Mouse (Mus musculus) heart, embryonic 14.5 days (tissue): Measurements from ENCODE around the gene Tap2. TPM values are rescaled to one million over a fixed set of nuclear protein-coding genes. Genes with fewer than 3 reads are reported as not detected.

Experiments used
- ATAC-seq: fragments of 200-750 bp; cut with Nextera tagmentation; 2 replicates; pipeline ENCODE4 v1.8.0; 2017; ENCODE audit warnings: low read depth, moderate TSS enrichment; ENCODE audit not compliant: insufficient number of reproducible peaks, insufficient read depth, low FRiP score
- H3K27ac ChIP-seq, 2 experiments: fragments of 200-500 bp in 1 of 2; fragments of 300-500 bp in 1 of 2; sonication (generic) in 1 of 2; replicated peaks in 1 of 2; 2 replicates each; pipeline ENCODE4 v1.5.1; 2012 to 2014; ENCODE audit warnings: low read depth in 2 of 2, low read length in 2 of 2, control low read depth in 1 of 2, mild to moderate bottlenecking in 1 of 2, mixed read lengths in 1 of 2; ENCODE audit not compliant: control insufficient read depth in 1 of 2, insufficient read depth in 1 of 2
- H3K27me3 ChIP-seq: fragments of 300-500 bp; sonication (generic); 2 replicates; pipeline ENCODE4 v1.6.1; 2014; ENCODE audit warnings: mild to moderate bottlenecking, low read length, control low read depth; ENCODE audit not compliant: control insufficient read depth, insufficient read depth
- H3K36me3 ChIP-seq: fragments of 300-500 bp; sonication (generic); 2 replicates; pipeline ENCODE4 v1.6.1; 2014; ENCODE audit warnings: mild to moderate bottlenecking, control low read depth, low read length, mixed read lengths; ENCODE audit not compliant: control insufficient read depth, insufficient read depth
- H3K4me1 ChIP-seq, 2 experiments: fragments of 200-500 bp in 1 of 2; fragments of 300-500 bp in 1 of 2; sonication (generic) in 1 of 2; 2 replicates each; pipeline ENCODE4 v1.6.1; 2012 to 2014; ENCODE audit warnings: low read length in 2 of 2, control low read depth in 1 of 2, mixed read lengths in 1 of 2; ENCODE audit not compliant: control insufficient read depth in 2 of 2, insufficient read depth in 2 of 2
- H3K4me2 ChIP-seq: fragments of 300-500 bp; sonication (generic); 2 replicates; pipeline ENCODE4 v1.6.1; 2014; ENCODE audit warnings: mild to moderate bottlenecking, low read length
- H3K4me3 ChIP-seq, 2 experiments: fragments of 200-500 bp in 1 of 2; fragments of 300-500 bp in 1 of 2; sonication (generic) in 1 of 2; 2 replicates each; pipeline ENCODE4 v1.5.1; 2012 to 2014; ENCODE audit warnings: low read length in 2 of 2, mild to moderate bottlenecking in 2 of 2, control low read depth in 1 of 2, low read depth in 1 of 2, moderate library complexity in 1 of 2; ENCODE audit not compliant: control insufficient read depth in 1 of 2, insufficient read depth in 1 of 2
- H3K9ac ChIP-seq: fragments of 300-500 bp; sonication (generic); 2 replicates; pipeline ENCODE4 v1.6.1; 2014; ENCODE audit warnings: mild to moderate bottlenecking, low read length
- H3K9me3 ChIP-seq: fragments of 300-500 bp; sonication (generic); 2 replicates; pipeline ENCODE4 v1.6.1; 2016; ENCODE audit warnings: low read length, control low read depth; ENCODE audit not compliant: control insufficient read depth
- WGBS: fragments of 180-500 bp; shearing (Covaris S2); extraction: QIAGEN DNeasy Blood & Tissue Kit; methylation state at CpG from one replicate; pipeline ENCODE4 v1.1.7; 2014; 5-methylcytosine and 5-hydroxymethylcytosine counted together
- polyA plus RNA-seq: library from polyadenylated mRNA; unstranded; fragments of >200 nt; fragmentation: Nextera tagmentation; extraction: Ambion mirVana; gene quantifications from 2 replicates; pipeline ENCODE4 v1.2.1, GENCODE M21; 2014

Tap2 gene
- polyA plus RNA-seq, 1 experiment from 2014 or later = 2.1 TPM

- WGBS = 54% methylated on average over 3 of the region's 3 CpGs
- H3K36me3 ChIP-seq = no peaks in the 10 kb centered on the region
- H3K4me3 ChIP-seq = no peak overlapping the region
- no peak for ATAC-seq
- no peak overlapping the region for H3K27ac ChIP-seq
- H3K9me3 ChIP-seq = peaks cover 9% of the 10 kb centered on the region
- no peaks in the 10 kb centered on the region for H3K27me3 ChIP-seq
- H3K4me2 ChIP-seq = no peak overlapping the region
- H3K9ac ChIP-seq = no peak overlapping the region
- H3K4me1 ChIP-seq = no peaks in the 10 kb centered on the region
Measured at GRCm38 (mm10) chr17:34240366-34240765, 37.0 kb downstream of the Tap2 start.

- Histone ChIP-seq H3K9me3 (peaks cover 9% of the 10 kb centered on the region), H3K4me2 (no peak overlapping the region), H3K9ac (no peak overlapping the region), H3K27me3 (no peaks in the 10 kb centered on the region), H3K27ac (no peak overlapping the region), H3K36me3 (no peaks in the 10 kb centered on the region), H3K4me3 (no peak overlapping the region), H3K4me1 (no peaks in the 10 kb centered on the region)
- 70% methylated on average over 6 of the region's 6 CpGs for WGBS
- no peak for ATAC-seq
Measured at GRCm38 (mm10) chr17:34240916-34241315, 37.6 kb downstream of the Tap2 start.

GRCm38 (mm10) chr17:34244656-34245055, 41.3 kb downstream of the Tap2 start:
- peaks cover 8% of the 10 kb centered on the region; the same call in 1 of the 2 replicates for H3K27me3 ChIP-seq
- H3K9ac ChIP-seq = no peak overlapping the region
- 65% methylated on average over 4 of the region's 4 CpGs for WGBS
- peaks cover 9% of the 10 kb centered on the region for H3K9me3 ChIP-seq
- ATAC-seq = no peak
- H3K36me3 ChIP-seq = no peaks in the 10 kb centered on the region
- no peak overlapping the region for H3K4me2 ChIP-seq
- H3K4me1 ChIP-seq = no peaks in the 10 kb centered on the region
- H3K27ac ChIP-seq = no peak overlapping the region
- no peak overlapping the region for H3K4me3 ChIP-seq

GRCm38 (mm10) chr17:34247047-34247446, 43.7 kb downstream of the Tap2 start:
- Histone ChIP-seq H3K27ac (no peak overlapping the region), H3K4me1 (no peaks in the 10 kb centered on the region), H3K4me2 (no peak overlapping the region), H3K36me3 (no peaks in the 10 kb centered on the region), H3K9me3 (peaks cover 1% of the 10 kb centered on the region), H3K4me3 (no peak overlapping the region), H3K27me3 (peaks cover 8% of the 10 kb centered on the region; the same call in 1 of the 2 replicates), H3K9ac (no peak overlapping the region)
- no peak for ATAC-seq
- 74% methylated on average over 3 of the region's 3 CpGs for WGBS

GRCm38 (mm10) chr17:34248764-34249163, 45.4 kb downstream of the Tap2 start:
- Histone ChIP-seq H3K36me3 (no peaks in the 10 kb centered on the region), H3K9ac (no peak overlapping the region), H3K4me1 (no peaks in the 10 kb centered on the region), H3K27me3 (peaks cover 8% of the 10 kb centered on the region; the same call in 1 of the 2 replicates), H3K4me3 (no peak overlapping the region), H3K27ac (no peak overlapping the region), H3K9me3 (0 out of 2 replicates have a peak, but pooled peaks cover 2% of the 10 kb centered on the region), H3K4me2 (no peak overlapping the region)
- 64% methylated on average over 2 of the region's 2 CpGs for WGBS
- no peak for ATAC-seq

GRCm38 (mm10) chr17:34249361-34249760, 46.0 kb downstream of the Tap2 start:
- 42% methylated on average over 3 of the region's 3 CpGs for WGBS
- H3K27me3 ChIP-seq = peaks cover 8% of the 10 kb centered on the region; the same call in 1 of the 2 replicates
- ATAC-seq = no peak
- H3K4me3 ChIP-seq = no peak overlapping the region
- H3K27ac ChIP-seq = no peak overlapping the region
- no peaks in the 10 kb centered on the region for H3K4me1 ChIP-seq
- no peak overlapping the region for H3K4me2 ChIP-seq
- H3K36me3 ChIP-seq = no peaks in the 10 kb centered on the region
- no peak overlapping the region for H3K9ac ChIP-seq
- 0 out of 2 replicates have a peak, but pooled peaks cover 2% of the 10 kb centered on the region for H3K9me3 ChIP-seq

GRCm38 (mm10) chr17:34249878-34250277, 46.6 kb downstream of the Tap2 start:
- no peak overlapping the region for H3K4me2 ChIP-seq
- H3K9me3 ChIP-seq = 0 out of 2 replicates have a peak, but pooled peaks cover 2% of the 10 kb centered on the region
- 14% methylated on average over 4 of the region's 4 CpGs for WGBS
- no peak overlapping the region for H3K9ac ChIP-seq
- H3K36me3 ChIP-seq = no peaks in the 10 kb centered on the region
- ATAC-seq = no peak
- H3K27ac ChIP-seq = no peak overlapping the region
- peaks cover 8% of the 10 kb centered on the region; the same call in 1 of the 2 replicates for H3K27me3 ChIP-seq
- no peaks in the 10 kb centered on the region for H3K4me1 ChIP-seq
- no peak overlapping the region for H3K4me3 ChIP-seq

GRCm38 (mm10) chr17:34251666-34252065, 48.3 kb downstream of the Tap2 start:
- Histone ChIP-seq H3K4me2 (no peak overlapping the region), H3K9ac (no peak overlapping the region), H3K9me3 (0 out of 2 replicates have a peak, but pooled peaks cover 2% of the 10 kb centered on the region), H3K27me3 (peaks cover 8% of the 10 kb centered on the region; the same call in 1 of the 2 replicates), H3K4me1 (no peaks in the 10 kb centered on the region), H3K4me3 (no peak overlapping the region), H3K36me3 (no peaks in the 10 kb centered on the region), H3K27ac (no peak overlapping the region)
- ATAC-seq = no peak
- 48% methylated on average over 4 of the region's 4 CpGs for WGBS
